ENCODE assay signal across 20 mouse cellular contexts in genomic region chr2:113585721-113586531, GRCm38 (mm10).
DNase-seq lines count a peak whose midpoint lies in the region; ATAC-seq and TF ChIP-seq lines count a peak whose summit lies in the region.
"Had no signal": no experiment of that assay in that cellular context is flagged by ENCODE, and none has a peak within 500 bp of the region (broad histone marks: within the 10 kb centered on the region; RNA-seq: fewer than 3 reads in every experiment).

No protein-coding gene starts in this region.

- H3K9ac ChIP-seq in forebrain, embryonic 11.5 days (ENCODE audit: low read length), result no peak overlapping the region
- H3K9ac ChIP-seq in forebrain, embryonic 15.5 days (replicated peaks), result no peak overlapping the region
- H3K9ac ChIP-seq: hindbrain, embryonic 14.5 days; lung, embryonic 14.5 days; neural tube, embryonic 13.5 days; stomach, embryonic 15.5 days had no signal

- H3K4me2 ChIP-seq in forebrain, embryonic 11.5 days (ENCODE audit: low read depth, low read length, severe bottlenecking), result no peak overlapping the region
- H3K4me2 ChIP-seq in forebrain, embryonic 15.5 days (replicated peaks), result no peak overlapping the region
- H3K4me2 ChIP-seq in myocyte (ENCODE audit: low read depth), result peak overlapping the region; percentile 65
- H3K4me2 ChIP-seq: hindbrain, embryonic 14.5 days; lung, embryonic 14.5 days; neural tube, embryonic 13.5 days; stomach, embryonic 15.5 days had no signal

- H3K36me3 ChIP-seq in forebrain, embryonic 11.5 days (ENCODE audit: control insufficient read depth, insufficient read depth, low read length), result no peaks in the 10 kb centered on the region
- H3K36me3 ChIP-seq in forebrain, embryonic 15.5 days, result no peaks in the 10 kb centered on the region
- H3K36me3 ChIP-seq in myocyte (ENCODE audit: control insufficient read depth, insufficient read depth), result no peaks in the 10 kb centered on the region
- H3K36me3 ChIP-seq: neural tube, embryonic 13.5 days; stomach, embryonic 15.5 days had no signal

- peak; percentile 78 for ATAC-seq in forebrain, embryonic 11.5 days (replicated peaks; ENCODE audit: low FRiP score)
- ATAC-seq in forebrain, embryonic 15.5 days (replicated peaks), result no peak; the same call in 1 of the 2 replicates
- ATAC-seq: intestine, postnatal 0 days had no signal

- WGBS in forebrain, embryonic 11.5 days, result 43% methylated on average over 6 of the region's 6 CpGs
- WGBS in forebrain, embryonic 15.5 days, result 27% methylated on average over 6 of the region's 6 CpGs

- no peaks in the 10 kb centered on the region for H3K79me2 ChIP-seq in myocyte (ENCODE audit: control insufficient read depth, insufficient read depth)

- no peaks in the 10 kb centered on the region for H3K27me3 ChIP-seq in forebrain, embryonic 11.5 days (ENCODE audit: control insufficient read depth, insufficient read depth, low read length)
- no peaks in the 10 kb centered on the region for H3K27me3 ChIP-seq in forebrain, embryonic 15.5 days
- H3K27me3 ChIP-seq in myocyte (ENCODE audit: control insufficient read depth, insufficient read depth, insufficient read length), result no peaks in the 10 kb centered on the region
- H3K27me3 ChIP-seq: megakaryocyte, embryonic 14.5 days; neural tube, embryonic 13.5 days; stomach, embryonic 15.5 days had no signal

- no peak overlapping the region for H3K4me3 ChIP-seq in forebrain, embryonic 11.5 days (ENCODE audit: low read depth, low read length)
- H3K4me3 ChIP-seq in forebrain, embryonic 15.5 days, result no peak overlapping the region
- no peak overlapping the region for H3K4me3 ChIP-seq in myocyte
- H3K4me3 ChIP-seq: megakaryocyte, embryonic 14.5 days; neural tube, embryonic 13.5 days; stomach, embryonic 15.5 days had no signal

- no peak overlapping the region for H3ac ChIP-seq in myocyte (ENCODE audit: control insufficient read depth, insufficient read length)

- peak; percentile 55 for DNase-seq in forebrain, embryonic 11.5 days (ENCODE audit: low spot score)
- peak; percentile 8 to 10 for DNase-seq in left cerebral cortex, adult 9 months (ENCODE audit: low spot score in 2 of 2)
- no peak for DNase-seq in left cerebral cortex, postnatal 14 days (ENCODE audit: low spot score in 2 of 2)
- DNase-seq in brain, adult 2 months (ENCODE audit: low read depth, low spot score), result peak; percentile 54
- no peak for DNase-seq in urinary bladder, postnatal 10 days (ENCODE audit: low spot score)
- DNase-seq in spleen, postnatal 14 days (ENCODE audit: low spot score in 2 of 2), result no peak
- DNase-seq: adrenal gland, postnatal 10 days; cerebellum, adult 8-10 months; gastrocnemius, postnatal 14 days; heart, postnatal 14 days; kidney, postnatal 14 days; lung, embryonic 14.5 days; thymus, postnatal 36 days had no signal

- H3K27ac ChIP-seq in forebrain, embryonic 11.5 days (ENCODE audit: low read depth, low read length), result no peak overlapping the region
- H3K27ac ChIP-seq in forebrain, embryonic 15.5 days (replicated peaks), result no peak overlapping the region
- H3K27ac ChIP-seq: hindbrain, embryonic 14.5 days; neural tube, embryonic 13.5 days; stomach, embryonic 15.5 days had no signal

- intact Hi-C loops in left cerebral cortex, postnatal 14 days (cut with DNase I), result no loop called here

- no peaks in the 10 kb centered on the region for H3K9me3 ChIP-seq in forebrain, embryonic 11.5 days (ENCODE audit: control insufficient read depth, low read length)
- no peaks in the 10 kb centered on the region for H3K9me3 ChIP-seq in forebrain, embryonic 15.5 days
- H3K9me3 ChIP-seq: neural tube, embryonic 13.5 days; stomach, embryonic 15.5 days had no signal

- no peaks in the 10 kb centered on the region for H3K4me1 ChIP-seq in forebrain, embryonic 11.5 days (replicated peaks; ENCODE audit: control insufficient read depth, insufficient read depth, low read length)
- peaks cover 5% of the 10 kb centered on the region; the same call in 1 of the 2 replicates for H3K4me1 ChIP-seq in forebrain, embryonic 15.5 days
- H3K4me1 ChIP-seq: megakaryocyte, embryonic 14.5 days; neural tube, embryonic 13.5 days; stomach, embryonic 15.5 days had no signal

- TF ChIP-seq POLR2A in myocyte (IDR thresholded peaks at IDR 0.05; ENCODE audit: insufficient read length, low read depth), result no peak

TF ChIP-seq in myocyte, 11 proteins besides CTCF, POLR2A, EP300 and RAD21:
- TF ChIP-seq MYOG (IDR thresholded peaks at IDR 0.05; ENCODE audit: control insufficient read depth in 1 of 3, insufficient read depth in 1 of 3, insufficient read length in 2 of 3, low read depth in 2 of 3) (peak in 1 of 3 experiments; percentile 12), CEBPB (IDR thresholded peaks at IDR 0.05; ENCODE audit: insufficient read depth, poor library complexity, severe bottlenecking) (peak; percentile 43; the same call in 1 of the 2 replicates), REST (IDR thresholded peaks at IDR 0.05; ENCODE audit: insufficient read depth, insufficient read length) (no peak), TCF3 (IDR thresholded peaks at IDR 0.05; ENCODE audit: insufficient read length, low read depth) (peak; percentile 45), MYOD1 (IDR thresholded peaks at IDR 0.05; ENCODE audit: control insufficient read depth in 1 of 3, insufficient read length in 2 of 3, low read depth in 2 of 3) (peak; percentile 87 to 88 (median 88)), TCF12 (IDR thresholded peaks at IDR 0.05; ENCODE audit: insufficient read depth, poor library complexity, severe bottlenecking) (peak; percentile 74), USF1 (IDR thresholded peaks at IDR 0.05; ENCODE audit: low read depth) (no peak)

Comparison
In these comparisons a context has a peak if more than half of its experiments do, and no peak if none do; other contexts are left out.
1. DNase-seq: peak in forebrain, embryonic 11.5 days (single experiment), left cerebral cortex, adult 9 months (2 of 2) and brain, adult 2 months (single experiment); none in left cerebral cortex, postnatal 14 days (0 of 2), urinary bladder, postnatal 10 days (single experiment) and spleen, postnatal 14 days (0 of 2).